Mouse (Mus musculus) C3H10T1/2 (cell line): ENCODE results near the gene Defa22. TPM values are rescaled to one million over a fixed set of nuclear protein-coding genes. Genes with fewer than 3 reads are reported as not detected.

Source experiments
- polyA plus RNA-seq, 2 experiments: library from polyadenylated mRNA; unstranded; fragments of >200 nt; fragmentation: generic; extraction: Trizol; gene quantifications; one replicate each; pipeline ENCODE4 v1.2.1; 2012; ENCODE audit warnings: missing spikeins in 2 of 2

Defa22 gene
- polyA plus RNA-seq, result not detected

GRCm38 (mm10) chr8:21161977-21162376, at the start of gene Defa22:
Gene Defa22 (plus strand): TSS chr8:21162277.

DNA sequence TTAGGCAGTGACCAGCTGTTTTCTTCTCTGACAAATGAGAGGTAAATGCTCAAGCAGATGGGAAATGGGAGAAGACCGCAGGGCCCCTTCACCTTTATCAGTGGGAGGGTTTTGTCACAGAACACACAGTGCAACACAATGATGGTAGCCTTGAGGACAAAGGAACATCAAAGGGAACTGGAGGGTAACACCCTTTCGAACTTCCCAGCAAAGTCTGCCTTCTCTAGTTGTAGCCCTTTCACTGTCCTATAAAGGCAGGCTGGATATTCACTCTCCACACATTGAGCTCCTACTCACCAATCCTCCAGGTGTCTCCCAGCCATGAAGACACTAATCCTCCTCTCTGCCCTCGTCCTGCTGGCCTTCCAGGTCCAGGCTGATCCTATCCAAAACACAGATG, 27.7 kb upstream of the Defa22 start, which contains the start of gene Defa30:
Defa30 (plus strand) TSS at position 301 of the 400 bp plus-strand sequence.

DNA sequence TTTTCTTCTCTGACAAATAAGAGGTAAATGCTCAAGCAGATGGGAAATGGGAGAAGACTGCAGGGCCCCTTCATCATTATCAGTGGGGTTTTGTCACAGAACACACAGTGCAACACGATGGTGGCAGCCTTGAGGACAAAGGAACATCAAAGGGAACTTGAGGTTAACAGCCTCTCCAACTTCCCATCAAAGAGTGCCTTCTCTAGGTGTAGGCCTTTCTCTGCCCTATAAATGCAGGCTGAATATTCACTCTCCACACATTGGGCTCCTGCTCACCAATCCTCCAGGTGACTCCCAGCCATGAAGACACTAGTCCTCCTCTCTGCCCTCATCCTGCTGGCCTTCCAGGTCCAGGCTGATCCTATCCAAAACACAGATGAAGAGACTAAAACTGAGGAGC, 29.2 kb downstream of the Defa22 start, which contains the start of gene Defa31:
Defa31 (plus strand) TSS at position 301 of the 400 bp plus-strand sequence.

GRCm38 (mm10) chr8:21201261-21201660, 39.2 kb downstream of the Defa22 start, which contains the start of gene Gm15293:
Gene Gm15293 (plus strand): TSS chr8:21201561.

Other genes starting within 250 kb of the Defa22 start
- gene Gm6040, start 240.2 kb upstream of the Defa22 start, polyA plus RNA-seq, result not detected
- not detected for gene AY761185, start 217.6 kb upstream of the Defa22 start, polyA plus RNA-seq
- not detected for gene Defa21, start 136.7 kb upstream of the Defa22 start, polyA plus RNA-seq
- not detected for gene Defa23, start 107.2 kb upstream of the Defa22 start, polyA plus RNA-seq
- not detected for gene Defa35, start 97.2 kb upstream of the Defa22 start, polyA plus RNA-seq
- not detected for gene Defa25, start 77.8 kb upstream of the Defa22 start, polyA plus RNA-seq
- gene Gm14851, start 66.2 kb upstream of the Defa22 start, polyA plus RNA-seq, result not detected
- not detected for gene Defa30, start 27.6 kb upstream of the Defa22 start, polyA plus RNA-seq
- not detected for gene Defa31, start 29.3 kb downstream of the Defa22 start, polyA plus RNA-seq
- not detected for gene Gm15293, start 39.3 kb downstream of the Defa22 start, polyA plus RNA-seq
- gene Gm15292, start 87.5 kb downstream of the Defa22 start, polyA plus RNA-seq, result not detected
- gene Defa27, start 153.3 kb downstream of the Defa22 start, polyA plus RNA-seq, result not detected
- gene Defa29, start 164.7 kb downstream of the Defa22 start, polyA plus RNA-seq, result not detected
- not detected for gene Defa2, start 216.2 kb downstream of the Defa22 start, polyA plus RNA-seq
- gene Defa33, start 229.5 kb downstream of the Defa22 start, polyA plus RNA-seq, result not detected